Mouse (Mus musculus) embryonic facial prominence, embryonic 12.5 days (tissue): Measurements from ENCODE around the gene Gm9767. TPM values are rescaled to one million over a fixed set of nuclear protein-coding genes. Genes with fewer than 3 reads are reported as not detected.

Experiments used
- ATAC-seq: fragments of 200-750 bp; cut with Nextera tagmentation; 2 replicates; pipeline ENCODE4 v1.8.0; 2017; ENCODE audit not compliant: insufficient number of reproducible peaks, insufficient read depth, low FRiP score, low TSS enrichment
- H3K27ac ChIP-seq: fragments of 300-500 bp; sonication (generic); 2 replicates; pipeline ENCODE4 v1.5.1; 2016; ENCODE audit warnings: mild to moderate bottlenecking
- H3K27me3 ChIP-seq: fragments of 300-500 bp; sonication (generic); 2 replicates; pipeline ENCODE4 v1.6.1; 2016; ENCODE audit warnings: mild to moderate bottlenecking, moderate library complexity
- H3K36me3 ChIP-seq: fragments of 300-500 bp; sonication (generic); 2 replicates; pipeline ENCODE4 v1.6.1; 2016; ENCODE audit warnings: mild to moderate bottlenecking
- H3K4me1 ChIP-seq: fragments of 300-500 bp; sonication (generic); 2 replicates; pipeline ENCODE4 v1.6.1; 2016
- H3K4me2 ChIP-seq: fragments of 300-500 bp; sonication (generic); replicated peaks from 2 replicates; pipeline ENCODE4 v1.6.1; 2016; ENCODE audit warnings: mild to moderate bottlenecking, moderate library complexity
- H3K4me3 ChIP-seq: fragments of 300-500 bp; sonication (generic); 2 replicates; pipeline ENCODE4 v1.5.1; 2016; ENCODE audit warnings: mild to moderate bottlenecking
- H3K9ac ChIP-seq: fragments of 300-500 bp; sonication (generic); 2 replicates; pipeline ENCODE4 v1.6.1; 2016; ENCODE audit warnings: mild to moderate bottlenecking, moderate library complexity
- H3K9me3 ChIP-seq: fragments of 300-500 bp; sonication (generic); 2 replicates; pipeline ENCODE4 v1.6.1; 2016; ENCODE audit warnings: mild to moderate bottlenecking, moderate library complexity
- WGBS: fragments of 180-500 bp; shearing (Covaris S2); methylation state at CpG from one replicate; pipeline ENCODE4 v1.1.7; 2016; 5-methylcytosine and 5-hydroxymethylcytosine counted together
- polyA plus RNA-seq: library from polyadenylated mRNA; unstranded; fragments of >200 nt; fragmentation: Nextera tagmentation; extraction: Ambion mirVana; gene quantifications from 2 replicates; pipeline ENCODE4 v1.2.1, GENCODE M21; 2016

The Gm9767 gene
- polyA plus RNA-seq, 1 experiment from 2014 or later, result 0.99 TPM

GRCm38 (mm10) chr10:26114409-26114808 lies 36.4 kb downstream of the Gm9767 start:
- H3K36me3 ChIP-seq, result no peaks in the 10 kb centered on the region
- ATAC-seq, result no peak
- H3K4me1 ChIP-seq, result no peaks in the 10 kb centered on the region
- no peak overlapping the region for H3K4me2 ChIP-seq
- no peak overlapping the region for H3K9ac ChIP-seq
- no peaks in the 10 kb centered on the region for H3K27me3 ChIP-seq
- H3K4me3 ChIP-seq, result no peak overlapping the region
- WGBS, result 85% methylated on average over 4 of the region's 4 CpGs
- no peak overlapping the region for H3K27ac ChIP-seq
- H3K9me3 ChIP-seq, result no peaks in the 10 kb centered on the region

DNA sequence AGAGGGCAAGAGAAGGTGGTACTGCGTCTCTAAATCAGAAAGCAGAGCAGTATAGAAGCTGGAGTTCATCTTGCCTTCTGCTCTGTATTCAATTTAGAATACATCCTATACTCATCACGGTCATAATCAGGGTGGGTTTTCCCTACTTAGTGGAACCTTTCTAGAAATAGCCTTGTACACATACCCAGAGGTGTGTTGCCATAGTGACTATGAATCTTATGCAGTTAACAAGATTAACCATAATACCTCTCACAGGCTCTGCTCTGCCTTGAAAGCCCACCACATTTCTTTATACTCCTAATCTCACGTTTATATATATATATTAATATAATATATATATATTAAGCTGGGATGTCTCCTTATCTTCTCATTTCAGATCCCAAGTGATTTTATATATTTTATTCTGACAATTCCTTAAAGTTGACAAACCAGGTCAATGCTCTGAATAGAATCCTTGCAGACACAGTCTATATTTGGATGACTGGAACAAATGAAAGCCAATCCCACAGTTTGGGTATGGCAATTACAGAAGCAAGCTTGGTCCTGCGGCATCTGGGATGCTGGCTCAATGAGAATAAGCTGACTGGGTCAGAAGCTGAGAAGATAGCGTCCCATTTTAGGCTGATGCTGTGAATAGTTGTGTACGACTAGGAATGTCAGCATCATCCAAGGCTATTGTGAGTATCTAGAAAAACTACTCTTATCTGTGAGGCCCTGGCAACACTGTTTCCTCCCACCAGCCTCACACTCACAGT lies 41.2 kb downstream of the Gm9767 start:
- no peak for ATAC-seq
- Histone ChIP-seq H3K4me2 (no peak overlapping the region), H3K4me1 (no peaks in the 10 kb centered on the region), H3K27ac (no peak overlapping the region), H3K9ac (no peak overlapping the region), H3K36me3 (no peaks in the 10 kb centered on the region), H3K9me3 (no peaks in the 10 kb centered on the region), H3K27me3 (no peaks in the 10 kb centered on the region), H3K4me3 (no peak overlapping the region)
- WGBS, result 84% methylated on average over 6 of the region's 6 CpGs

- Histone ChIP-seq H3K4me2 (no peak overlapping the region), H3K9me3 (no peaks in the 10 kb centered on the region), H3K9ac (no peak overlapping the region), H3K4me3 (no peak overlapping the region), H3K27me3 (no peaks in the 10 kb centered on the region), H3K4me1 (no peaks in the 10 kb centered on the region), H3K36me3 (no peaks in the 10 kb centered on the region), H3K27ac (no peak overlapping the region)
- ATAC-seq, result no peak
- WGBS, result 59% methylated on average over 1 of the region's 1 CpGs
These were observed 41.7 kb downstream of the Gm9767 start for GRCm38 (mm10) chr10:26119822-26120183.

Other genes starting within 250 kb of the Gm9767 start
- gene Tmem200a, start 797 bp downstream of the Gm9767 start, polyA plus RNA-seq, result 17.7 and 20.9 TPM in 2 replicates
- 0.47 and 2.2 TPM in 2 replicates for gene Samd3, start 151.5 kb downstream of the Gm9767 start, polyA plus RNA-seq